Mouse (Mus musculus) megakaryocyte progenitor cell, adult 5-6 weeks (primary cell): Measurements from ENCODE around the gene Pfn1. TPM values are rescaled to one million over a fixed set of nuclear protein-coding genes. Genes with fewer than 3 reads are reported as not detected.

Experiments
- ATAC-seq: replicated peaks from 2 replicates; pipeline ENCODE4 v1.8.0; 2016; ENCODE audit warnings: mild to moderate bottlenecking, moderate TSS enrichment, inconsistent platforms; ENCODE audit not compliant: poor library complexity
- total RNA-seq, 2 experiments: library from RNA; stranded (forward) in 1 of 2; stranded (reverse) in 1 of 2; fragments of 157-497, 149-512 nt in 1 of 2; fragments of 200-1000 nt in 1 of 2; gene quantifications; 2 replicates each; pipeline versions ENCODE4 v1.2.3 to v1.2.4; 2015 to 2017

Gene Pfn1
- total RNA-seq, 2 experiments from 2014 or later, result 574 to 1,218 TPM

DNA sequence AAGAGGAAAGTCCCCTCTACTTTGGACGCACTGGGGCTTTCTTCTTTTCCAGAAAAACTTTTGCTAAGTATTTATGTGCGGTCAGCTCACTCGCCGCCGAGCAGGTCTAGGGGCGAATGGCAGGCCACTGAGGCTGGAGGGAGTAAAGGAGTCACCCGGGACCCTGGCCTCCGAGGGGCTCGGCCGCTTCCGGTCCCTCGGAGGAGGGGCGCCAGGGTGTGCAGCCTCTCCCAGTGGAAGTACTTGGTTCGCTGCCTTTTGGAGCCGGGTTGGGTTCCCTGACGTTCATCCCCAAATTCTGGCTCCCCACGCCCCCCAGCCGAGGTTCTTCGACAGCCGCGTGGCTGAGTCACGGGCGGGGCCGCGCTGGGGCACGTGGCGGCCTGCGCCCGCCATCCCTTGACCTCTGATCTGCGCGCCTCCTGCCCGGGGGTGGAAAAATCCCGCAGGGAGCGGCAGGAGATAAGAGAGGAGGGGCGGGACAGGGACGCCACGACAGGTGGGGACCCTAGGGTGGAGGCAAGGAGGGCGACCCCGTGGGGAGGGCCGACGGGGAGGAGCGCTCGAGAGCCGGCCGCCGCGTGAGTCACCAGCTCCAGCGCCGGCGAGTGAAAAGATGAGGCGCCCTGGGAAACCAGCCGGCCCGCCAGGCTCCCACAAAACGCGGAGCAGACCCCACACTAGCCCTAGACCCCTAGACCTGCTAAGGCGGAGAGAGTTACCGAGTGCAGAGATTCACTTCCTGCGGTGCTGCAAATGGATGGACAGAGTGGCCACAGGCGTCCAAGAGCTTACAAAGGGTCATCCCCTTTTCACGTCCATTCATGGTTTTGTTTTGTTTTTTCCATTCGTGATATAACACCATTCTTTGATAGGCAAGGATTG lies 1.4 kb upstream of the Pfn1 start:
- 0 out of 2 replicates have a peak, but pooled peaks have one; percentile 6 for ATAC-seq

DNA sequence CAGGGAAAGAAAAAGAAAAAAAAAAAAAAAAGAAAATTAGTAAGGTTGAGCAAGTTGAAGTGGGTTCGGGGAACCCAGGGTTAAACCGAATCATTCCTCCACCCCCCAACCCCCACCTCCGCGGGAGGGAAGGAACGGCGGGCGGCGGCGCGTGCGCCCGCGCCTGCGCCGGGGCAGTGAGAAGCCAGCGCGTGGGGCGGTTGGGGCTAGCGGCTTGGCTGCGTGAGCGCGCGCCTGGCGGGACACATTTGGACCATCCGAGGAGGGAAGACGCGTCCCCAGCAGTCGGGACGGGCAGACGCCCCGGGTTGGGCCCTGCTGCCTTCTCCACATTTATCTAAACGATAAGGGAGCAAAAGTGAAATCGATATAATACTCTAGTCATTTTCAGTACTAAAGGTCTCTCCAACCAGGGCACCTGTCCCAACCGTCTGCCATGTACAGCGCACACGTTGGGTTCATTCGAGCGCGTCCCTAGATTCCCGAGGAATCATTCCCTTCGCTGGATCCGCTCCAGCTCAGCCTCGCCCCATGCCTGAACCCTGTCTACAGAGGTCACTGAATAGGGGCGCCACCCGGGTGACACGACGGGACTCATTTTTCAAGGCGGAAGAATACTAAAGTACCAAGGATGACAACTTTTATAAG lies 603 bp upstream of the Pfn1 start:
- ATAC-seq, result peak; percentile 38

DNA sequence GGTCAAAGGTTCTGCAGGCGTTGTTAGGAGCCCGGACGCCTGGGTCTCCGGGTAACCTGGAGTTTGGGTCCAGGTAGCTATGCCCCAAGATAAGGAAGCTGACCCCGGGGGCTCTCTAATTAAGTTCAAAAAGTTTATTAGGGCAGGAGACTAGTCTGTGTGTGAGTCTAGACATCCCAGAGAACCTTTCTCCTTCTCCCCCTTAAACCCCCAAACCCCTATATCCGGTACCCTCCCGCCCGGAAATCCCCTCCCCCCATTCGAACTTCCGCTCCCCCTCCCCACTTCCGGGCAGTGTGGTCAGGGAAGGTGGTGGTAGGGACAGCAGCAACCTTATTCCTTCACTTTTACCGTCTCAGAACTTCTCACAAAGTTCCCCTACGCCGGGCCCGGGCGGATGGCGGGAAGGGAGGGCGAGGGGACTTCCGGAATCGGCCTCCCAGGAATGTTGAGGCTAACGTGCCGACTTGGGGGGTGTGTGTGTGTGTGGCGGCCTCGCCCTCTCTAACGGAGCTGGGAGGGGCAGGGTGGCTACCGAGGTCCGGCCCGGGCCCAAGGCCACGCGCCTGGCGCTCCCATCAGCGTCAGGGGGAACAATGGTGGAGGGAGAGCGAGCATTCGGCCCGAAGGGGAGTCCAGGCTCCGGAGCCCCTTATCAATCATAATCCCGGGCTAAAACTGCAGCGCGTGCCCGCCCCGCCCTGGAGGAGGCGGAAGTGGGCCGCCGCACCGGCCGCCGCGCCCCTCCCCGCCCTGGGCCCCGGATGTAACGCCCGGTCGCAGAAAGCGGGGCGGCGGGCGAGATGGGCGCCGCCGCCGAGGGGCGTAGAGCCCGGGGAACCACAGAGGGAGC lies 873 bp downstream of the Pfn1 start:
- peak; percentile 11 for ATAC-seq

DNA sequence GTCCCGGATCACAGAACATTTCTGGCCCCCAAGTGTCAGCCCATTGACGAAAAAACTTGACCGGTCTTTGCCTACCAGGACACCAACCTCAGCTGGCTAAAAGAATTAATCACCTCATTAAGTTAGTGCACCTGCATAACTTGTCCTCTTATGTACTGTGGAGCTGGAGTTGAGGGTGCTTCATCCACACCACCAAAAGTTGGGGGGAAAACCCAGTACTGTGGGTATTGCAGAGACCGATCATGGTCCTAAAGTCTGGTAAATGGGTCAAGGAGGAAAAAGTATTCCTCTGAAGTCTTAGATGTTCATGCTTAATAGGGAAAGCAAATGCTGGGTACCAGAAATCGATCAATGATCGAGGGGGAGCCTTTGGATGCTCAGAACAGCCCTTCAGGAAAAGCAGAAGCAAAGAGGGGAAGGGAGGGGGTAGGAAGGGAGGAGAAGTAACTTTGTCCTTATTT lies 1.5 kb downstream of the Pfn1 start:
- no peak for ATAC-seq

DNA sequence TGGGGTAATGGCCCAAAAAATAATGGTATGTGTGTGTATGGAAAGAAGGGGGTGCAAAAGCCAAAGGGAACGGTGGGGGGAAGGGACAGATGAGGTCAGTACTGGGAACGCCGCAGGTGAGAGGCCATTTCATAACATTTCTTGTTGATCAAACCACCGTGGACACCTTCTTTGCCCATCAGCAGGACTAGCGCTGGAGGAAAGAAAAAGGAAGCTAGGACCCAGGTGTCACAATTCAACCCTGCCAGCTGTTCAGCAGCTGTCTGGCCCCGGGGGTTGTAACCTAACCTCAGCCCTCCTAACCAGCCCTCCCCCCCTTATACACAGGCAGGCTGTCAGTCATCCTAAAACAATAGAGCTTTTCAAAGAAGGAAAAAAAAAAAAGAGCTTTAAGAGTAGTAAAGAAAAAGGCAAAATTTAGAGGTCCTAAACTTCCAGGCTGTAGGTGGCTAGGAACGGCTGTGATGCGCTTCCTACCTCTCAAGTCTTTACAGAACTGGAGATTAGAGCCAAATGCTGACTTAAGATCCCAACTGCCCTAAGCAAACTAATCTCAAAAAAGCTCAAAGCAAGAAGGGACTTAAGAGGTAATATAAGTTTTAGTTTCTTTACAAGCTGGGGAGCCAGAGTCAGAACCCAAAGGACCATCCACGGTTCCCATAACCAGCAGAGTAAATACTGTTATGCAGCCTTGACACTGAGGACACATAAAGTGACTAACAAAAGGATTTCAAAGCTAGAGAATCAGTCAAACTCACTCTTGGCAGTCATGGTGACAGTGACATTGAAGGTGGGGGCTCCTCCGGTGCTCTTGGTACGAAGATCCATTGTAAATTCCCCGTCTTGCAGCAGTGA lies 2.2 kb downstream of the Pfn1 start:
- ATAC-seq, result no peak

DNA sequence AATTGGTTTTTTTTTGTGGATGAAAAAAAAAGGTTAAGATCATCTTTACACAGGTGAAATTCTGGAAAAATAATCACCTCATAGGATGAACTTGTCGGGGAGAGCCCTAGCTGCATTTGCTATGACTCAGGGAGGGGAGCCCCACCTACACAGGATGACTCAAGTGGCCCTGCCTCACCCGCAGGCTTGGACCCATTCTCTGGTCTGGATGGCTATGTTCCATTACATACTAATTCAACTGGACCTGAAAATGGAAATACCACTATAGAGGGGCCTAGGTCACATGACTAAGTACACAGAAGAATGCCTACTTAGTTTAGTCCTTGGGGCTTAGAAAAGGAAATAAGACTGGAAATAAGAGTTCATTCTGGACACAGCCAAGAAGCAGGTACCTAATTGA lies 3.1 kb downstream of the Pfn1 start:
- no peak for ATAC-seq

DNA sequence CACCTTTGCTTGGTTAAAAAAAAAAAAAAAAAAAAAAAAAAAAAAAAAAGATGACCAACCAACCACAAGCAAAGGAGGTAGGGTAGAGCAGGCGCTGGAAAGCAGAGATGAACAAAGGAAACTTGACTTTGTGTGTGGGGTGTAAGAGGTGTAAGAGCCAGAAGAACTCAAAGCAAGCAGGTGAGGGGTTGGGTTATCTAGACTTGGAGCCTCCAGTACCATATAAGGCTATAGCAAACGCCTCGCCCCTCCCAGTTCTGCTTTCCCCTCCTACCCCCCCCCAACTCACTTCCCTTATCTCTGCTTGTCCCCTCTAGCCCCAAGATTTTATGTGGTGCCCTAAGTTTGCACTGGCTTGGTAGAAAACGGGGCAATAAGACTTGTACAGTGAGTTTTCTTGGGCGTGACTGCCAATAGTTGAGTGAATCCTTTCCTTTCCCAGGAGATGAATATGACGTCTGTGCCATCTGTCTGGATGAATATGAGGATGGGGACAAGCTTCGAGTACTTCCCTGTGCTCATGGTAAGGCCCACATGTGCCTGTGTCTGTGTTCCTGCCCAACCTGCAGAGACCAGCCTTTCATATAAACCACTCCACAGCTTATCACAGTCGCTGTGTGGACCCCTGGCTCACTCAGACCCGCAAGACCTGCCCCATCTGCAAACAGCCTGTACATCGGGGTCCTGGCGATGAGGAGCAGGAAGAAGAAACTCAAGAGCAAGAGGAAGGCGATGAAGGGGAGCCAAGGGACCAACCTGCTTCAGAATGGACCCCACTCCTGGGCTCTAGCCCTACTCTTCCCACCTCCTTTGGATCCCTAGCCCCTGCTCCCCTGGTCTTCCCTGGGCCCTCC lies 3.9 kb downstream of the Pfn1 start:
- ATAC-seq, result peak; percentile 5; the same call in 1 of the 2 replicates

DNA sequence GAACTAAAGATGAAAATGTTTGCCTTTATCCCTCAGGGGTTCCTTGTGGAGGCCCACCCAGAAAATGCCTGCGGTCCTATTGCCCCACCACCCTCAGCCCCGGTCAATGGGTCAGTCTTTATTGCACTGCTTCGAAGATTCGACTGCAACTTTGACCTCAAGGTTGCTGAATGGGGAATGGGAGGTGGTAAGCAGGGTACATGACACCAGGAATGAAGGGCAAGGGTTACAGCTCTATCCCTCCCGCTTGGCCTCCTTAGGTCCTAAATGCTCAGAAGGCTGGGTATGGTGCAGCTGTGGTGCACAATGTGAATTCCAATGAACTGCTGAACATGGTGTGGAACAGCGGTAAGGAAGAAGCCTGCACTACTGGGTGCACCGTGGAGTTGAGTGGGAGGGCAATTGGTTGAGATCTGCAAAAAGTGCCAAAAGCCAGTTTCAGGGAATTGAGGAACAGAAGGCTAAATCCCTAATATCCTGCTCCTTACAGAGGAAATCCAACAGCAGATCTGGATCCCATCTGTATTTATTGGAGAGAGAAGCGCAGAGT lies 5.2 kb downstream of the Pfn1 start:
- no peak for ATAC-seq

DNA sequence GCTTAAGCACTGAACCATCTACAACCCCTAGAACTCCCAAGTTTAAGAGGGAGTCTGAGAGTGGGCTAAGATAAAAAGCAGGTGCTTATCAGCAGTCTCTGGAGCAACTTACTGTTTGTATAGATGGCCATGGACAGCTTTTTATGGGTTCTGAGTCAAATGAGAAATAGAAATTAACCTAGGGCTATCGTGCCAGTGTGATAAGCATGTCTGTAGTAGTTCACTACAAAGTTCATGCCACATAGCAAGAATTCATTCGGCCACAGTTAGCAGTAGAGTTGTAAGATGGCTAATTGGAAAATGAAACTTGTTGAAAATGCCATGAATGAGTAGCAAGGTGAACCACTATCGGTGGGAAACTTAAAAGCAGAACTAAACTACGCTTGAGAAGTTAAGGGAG lies 5.9 kb downstream of the Pfn1 start:
- ATAC-seq, result 0 out of 2 replicates have a peak, but pooled peaks have one; percentile 3

DNA sequence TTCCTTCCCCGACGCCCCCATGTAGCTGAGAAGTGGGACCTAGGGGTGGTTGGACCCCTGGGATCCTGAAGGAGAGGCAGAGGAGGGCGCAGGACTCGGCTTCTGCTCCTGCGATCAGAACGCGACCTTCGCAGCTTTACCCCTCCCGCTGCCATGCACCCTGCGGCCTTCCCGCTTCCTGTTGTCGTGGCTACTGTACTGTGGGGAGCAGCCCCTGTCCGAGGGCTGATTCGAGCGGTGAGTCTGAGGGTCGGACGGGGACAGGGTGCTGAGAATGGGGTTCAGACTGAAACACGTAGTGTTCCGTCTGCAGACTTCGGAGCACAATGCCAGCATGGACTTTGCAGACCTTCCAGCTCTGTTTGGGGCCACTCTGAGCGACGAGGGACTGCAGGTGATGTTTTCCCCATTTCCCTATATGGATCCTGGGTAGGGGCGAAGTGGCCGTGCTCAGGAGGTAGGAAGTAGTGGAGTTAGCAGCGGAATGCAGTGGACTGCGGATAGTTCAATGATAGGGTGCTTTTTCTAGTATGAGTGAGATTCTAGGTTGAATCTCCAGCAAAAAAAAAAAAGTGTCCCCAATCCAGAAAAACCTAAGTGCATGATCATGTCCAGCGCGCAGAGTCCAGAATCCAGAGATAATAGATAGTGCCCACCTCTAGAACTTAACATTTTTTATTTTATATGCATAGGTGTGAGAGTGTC lies 6.6 kb downstream of the Pfn1 start:
- ATAC-seq, result peak; percentile 9; the same call in 1 of the 2 replicates

DNA sequence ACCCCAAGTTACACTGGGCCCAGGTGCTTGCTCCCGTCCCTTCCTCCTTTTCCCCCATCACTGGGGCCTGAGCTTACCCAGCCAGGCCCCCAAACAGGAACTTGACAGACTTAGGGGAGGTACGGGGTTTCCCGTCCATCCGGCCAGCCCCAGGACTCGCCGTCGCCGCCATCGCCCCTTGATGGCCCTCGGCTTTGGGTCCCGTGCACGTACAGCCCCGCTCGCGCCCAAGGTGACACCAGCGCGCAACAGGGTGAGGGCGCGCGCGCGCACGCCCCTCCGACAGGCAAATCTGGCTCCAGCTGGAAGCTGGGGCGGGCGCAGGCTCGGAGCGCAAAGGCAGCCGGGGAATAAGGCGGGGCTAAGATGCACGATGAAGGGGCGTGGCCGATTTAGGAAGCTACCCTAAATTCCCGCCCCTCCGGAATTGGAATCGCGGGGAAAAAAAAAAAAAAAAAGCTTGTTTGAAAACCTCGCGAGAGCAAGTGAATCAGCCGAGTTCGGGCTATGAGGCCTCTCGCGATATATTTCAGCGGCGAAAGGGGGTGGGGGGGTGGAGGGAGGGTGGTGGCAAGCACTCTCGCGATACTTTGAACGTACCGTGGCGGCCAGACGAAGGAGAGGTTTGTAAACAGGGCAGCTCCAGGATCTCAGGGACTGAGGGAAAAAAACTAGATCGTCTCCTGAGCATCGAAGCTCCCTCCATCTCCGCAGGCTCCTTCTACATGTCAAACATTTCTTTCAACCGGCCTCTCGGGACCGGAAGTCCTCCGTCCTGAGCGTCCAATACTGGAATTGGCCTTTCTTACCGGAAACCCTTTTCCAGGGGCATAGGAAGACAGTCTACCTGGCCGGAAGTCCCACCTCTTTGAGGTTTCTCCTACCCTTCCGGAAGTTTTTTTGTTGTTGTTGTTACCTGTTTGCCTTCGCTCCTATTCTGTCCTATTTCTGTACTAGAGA lies 7.5 kb downstream of the Pfn1 start, which contains the start of the genes Rnf167 and Slc25a11:
Gene Rnf167 (plus strand): TSS at position 545 of the 960 bp plus-strand sequence.
Gene Slc25a11 (minus strand): TSS at position 789 of the 960 bp plus-strand sequence.
- ATAC-seq, result peak; percentile 74

DNA sequence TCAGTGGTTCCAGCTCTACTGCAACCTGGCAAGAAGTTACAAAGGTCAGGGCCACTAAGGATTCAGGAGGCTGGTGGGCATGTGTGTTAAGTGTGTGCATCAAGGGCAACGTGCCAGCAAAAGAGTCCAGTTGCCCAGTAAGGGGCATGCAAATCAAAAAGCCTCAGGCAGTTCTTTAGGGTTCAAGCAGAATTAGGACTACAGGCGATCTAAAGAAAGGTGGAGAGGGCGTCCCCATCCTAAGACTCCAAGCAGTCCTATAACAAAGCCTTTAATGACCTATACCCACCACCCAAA lies 8.2 kb downstream of the Pfn1 start:
- no peak for ATAC-seq

DNA sequence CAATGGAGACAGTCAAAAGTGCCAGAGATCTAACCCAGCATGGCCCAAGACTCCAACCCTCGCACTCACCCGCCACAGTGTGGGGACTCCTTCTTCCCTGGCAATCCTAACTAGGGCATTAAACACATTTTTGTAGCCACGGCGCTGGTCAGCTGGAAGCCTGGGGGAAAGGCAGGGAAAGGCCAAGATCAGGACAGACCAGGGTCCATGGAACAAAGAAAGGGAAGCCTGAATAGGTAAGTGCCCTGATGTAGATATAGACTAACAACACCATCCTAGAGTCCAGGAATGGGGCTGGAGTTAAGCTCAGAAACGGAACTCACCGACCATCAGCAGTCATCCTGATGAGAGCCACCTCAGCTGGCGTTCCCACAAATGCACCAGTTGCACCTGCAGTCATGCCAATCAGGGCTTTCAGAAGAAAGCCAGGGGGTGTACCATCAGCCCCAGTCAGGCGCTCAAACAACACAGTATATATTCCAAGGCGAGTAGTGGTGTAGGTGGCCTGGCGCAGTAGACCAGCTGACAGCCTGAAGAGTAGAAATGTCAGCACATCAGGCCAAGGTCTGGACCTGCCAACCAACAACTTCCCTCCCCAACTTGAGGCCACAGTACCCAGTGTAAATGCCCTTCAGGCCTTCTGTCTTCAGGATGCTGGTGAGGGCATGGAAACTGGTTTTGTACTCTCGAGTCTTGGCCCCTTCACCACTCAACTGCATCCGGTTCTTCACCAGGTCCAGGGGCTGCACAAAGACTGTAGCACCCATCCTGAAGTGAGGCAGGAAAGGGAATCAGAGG lies 8.8 kb downstream of the Pfn1 start:
- ATAC-seq, result no peak

DNA sequence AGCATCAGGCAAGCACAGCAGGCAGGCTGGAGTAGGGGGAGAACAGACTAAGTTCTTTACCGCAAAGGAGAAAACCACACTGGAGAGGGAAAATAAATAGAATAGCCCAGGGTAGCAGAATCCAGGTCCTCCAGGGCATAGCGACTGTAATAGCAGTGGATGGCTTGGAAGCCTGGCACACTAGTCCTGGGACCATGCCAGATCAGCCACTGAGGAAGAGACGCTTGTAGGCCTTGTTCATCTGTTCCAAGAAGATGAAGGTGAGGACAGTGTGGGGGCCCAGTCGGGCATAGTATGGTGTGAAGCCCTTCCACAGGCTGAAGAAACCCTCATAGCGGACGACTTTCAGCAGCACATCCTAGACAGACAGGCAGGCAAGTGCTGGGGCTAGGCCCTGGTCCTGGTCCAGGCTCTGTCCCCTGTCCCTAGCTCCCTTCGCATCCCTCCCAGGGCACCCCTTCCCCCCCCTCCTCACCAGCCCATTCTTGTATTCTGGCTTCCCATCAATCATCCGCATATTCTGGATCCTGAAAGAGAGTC lies 9.8 kb downstream of the Pfn1 start:
- ATAC-seq, result no peak

DNA sequence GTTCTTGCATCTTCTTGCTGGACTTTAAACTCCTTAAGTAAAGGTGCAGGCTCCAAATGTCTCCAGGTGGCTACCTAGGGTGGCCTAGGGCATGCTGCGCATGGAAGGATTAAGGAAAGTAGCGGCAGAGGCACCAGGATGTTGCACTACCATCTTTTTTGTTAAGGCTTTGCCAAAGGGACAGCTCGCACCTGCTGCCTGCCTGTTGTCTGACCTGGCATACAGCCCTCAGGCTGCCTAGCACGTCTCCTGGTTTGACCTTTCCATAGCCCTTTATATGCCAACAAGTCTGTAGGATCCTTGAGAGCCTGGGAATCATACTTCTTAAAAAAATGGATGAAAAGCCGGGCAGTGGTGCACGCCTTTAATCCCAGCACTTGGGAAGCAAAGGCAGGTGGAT lies 11.4 kb downstream of the Pfn1 start:
- no peak for ATAC-seq

DNA sequence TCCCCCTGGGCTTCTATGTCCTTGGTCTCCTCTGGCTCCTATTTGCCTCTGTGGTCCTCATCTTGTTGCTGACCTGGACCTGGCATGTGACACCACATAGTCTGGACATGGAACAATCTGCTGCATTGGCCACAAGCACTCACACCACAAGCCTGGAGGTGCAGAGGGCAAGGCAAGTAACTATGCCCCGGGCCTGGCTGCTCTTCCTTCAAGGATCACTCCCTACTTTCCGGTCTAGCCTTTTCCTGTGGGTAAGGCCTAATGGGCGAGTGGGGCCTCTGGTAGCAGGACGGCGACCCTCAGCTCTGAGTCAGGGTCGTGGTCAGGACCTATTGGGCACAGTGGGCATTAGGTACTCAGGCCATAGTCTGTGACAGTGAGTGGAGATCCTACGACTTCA lies 13.2 kb downstream of the Pfn1 start:
- ATAC-seq, result no peak
